Mouse (Mus musculus) spleen, postnatal 0 days (tissue): ENCODE results near the gene Fez2. TPM values are rescaled to one million over a fixed set of nuclear protein-coding genes. Genes with fewer than 3 reads are reported as not detected.

Experiments used
- polyA plus RNA-seq: library from polyadenylated mRNA; unstranded; fragments of >200 nt; fragmentation: Nextera tagmentation; extraction: Ambion mirVana; gene quantifications from 2 replicates; pipeline ENCODE4 v1.2.1, GENCODE M21; 2015

The Fez2 gene
- 22.1 and 27.4 TPM in 2 replicates for polyA plus RNA-seq

DNA sequence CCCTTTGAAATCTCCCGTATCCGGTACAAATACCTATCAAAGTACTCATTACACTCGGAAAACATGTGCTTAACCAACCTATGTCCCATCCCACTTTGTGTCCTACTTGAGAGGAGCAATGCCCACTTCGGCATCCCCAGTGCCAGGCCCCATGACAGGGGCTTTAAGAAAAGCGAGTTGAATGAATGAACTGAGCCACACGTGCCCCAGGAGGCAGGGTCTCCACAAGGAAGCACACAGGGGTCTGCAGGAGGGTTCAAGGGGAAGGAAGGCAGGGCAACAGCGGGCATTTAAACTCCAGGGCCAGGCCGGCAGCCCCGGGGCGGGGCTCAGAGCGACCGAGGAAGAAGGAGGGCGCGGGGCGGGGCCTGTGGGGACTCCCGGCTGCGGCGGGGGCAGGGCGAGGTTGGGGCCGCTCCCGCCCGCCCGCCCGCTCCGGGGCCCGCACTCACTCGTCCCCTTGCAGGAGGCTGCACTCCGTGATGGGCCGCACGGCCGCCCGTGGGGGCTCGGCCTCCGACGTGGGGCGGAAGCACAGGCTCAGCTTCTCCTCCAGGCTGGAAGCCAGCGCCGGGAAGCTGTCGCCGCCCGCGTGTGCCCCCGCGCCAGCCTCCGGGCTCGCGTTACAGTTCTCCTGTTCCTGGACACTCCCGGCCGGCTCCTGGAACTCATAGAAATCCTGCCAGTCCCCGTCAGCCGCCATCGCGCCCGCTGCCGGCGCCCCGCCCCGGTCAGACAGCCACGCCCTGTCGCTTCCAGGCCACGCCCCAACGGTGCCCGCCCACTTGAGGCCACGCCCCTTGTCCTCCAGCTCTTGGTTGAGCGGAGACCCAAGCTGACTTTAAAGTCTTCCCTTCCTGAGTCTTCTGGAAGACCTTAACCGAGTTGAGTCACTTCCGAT lies at the start of gene Fez2:
Fez2 (minus strand) TSS at position 772 of the 901 bp plus-strand sequence.

Other genes with a start within 250 kb of the Fez2 start
- 3.4 and 3.8 TPM in 2 replicates for gene Crim1, start 217.9 kb downstream of the Fez2 start, polyA plus RNA-seq
- 0.11 and 0.33 TPM in 2 replicates for gene Vit, start 89.9 kb upstream of the Fez2 start, polyA plus RNA-seq